Mouse (Mus musculus): ENCODE measurements around the gene 1700122O11Rik.

DNA sequence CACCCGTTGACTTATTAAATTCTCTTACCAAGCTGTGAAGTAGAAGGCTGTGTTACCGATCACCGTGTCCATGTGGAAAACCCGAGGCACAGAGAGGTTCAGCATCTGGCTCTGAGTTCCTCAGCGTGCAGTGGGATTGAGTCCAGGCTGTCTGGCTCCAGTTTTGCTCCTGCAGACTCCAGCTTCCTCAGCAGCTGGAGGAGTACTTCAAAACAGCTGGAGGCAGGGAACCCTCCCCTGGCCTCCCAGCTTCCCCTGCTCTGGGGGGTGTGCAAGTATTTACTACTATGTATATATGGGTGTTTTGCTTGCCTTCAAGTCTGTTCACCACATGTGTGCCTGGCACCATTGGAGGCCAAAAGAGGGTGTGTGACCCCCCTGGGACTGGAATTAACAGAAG lies 9.8 kb downstream of the 1700122O11Rik start:
- TF ChIP-seq CTCF (IDR thresholded peaks at IDR 0.05; ENCODE audit: low read depth): no peak
- no peak for TF ChIP-seq EP300 (optimal IDR thresholded peaks at IDR 0.05)
